Mouse (Mus musculus) liver, postnatal 0 days (tissue): ENCODE measurements around the gene Ptgis.

Experiments
- CTCF ChIP-seq: sonication (generic); IDR thresholded peaks from 2 replicates; pipeline ENCODE4 v1.5.1; 2016; ENCODE audit warnings: antibody characterized with exemption, low read depth
- EP300 ChIP-seq: IDR thresholded peaks from 2 replicates; pipeline ENCODE4 v1.6.1; 2016; ENCODE audit warnings: antibody characterized with exemption, low read depth, mild to moderate bottlenecking

GRCm38 (mm10) chr2:167277026-167277425 lies 36.6 kb upstream of the Ptgis start:
- no peak for TF ChIP-seq CTCF
- no peak for TF ChIP-seq EP300
